Mouse (Mus musculus) kidney, embryonic 14.5 days (tissue): ENCODE measurements around the gene Kcna2. TPM values are rescaled to one million over a fixed set of nuclear protein-coding genes. Genes with fewer than 3 reads are reported as not detected.

Source experiments
- ATAC-seq: fragments of 200-750 bp; cut with Nextera tagmentation; 2 replicates; pipeline ENCODE4 v1.8.0; 2017; ENCODE audit warnings: moderate number of reproducible peaks, mild to moderate bottlenecking, moderate TSS enrichment, moderate library complexity; ENCODE audit not compliant: low FRiP score, low TSS enrichment
- H3K27ac ChIP-seq: fragments of 300-500 bp; sonication (generic); 2 replicates; pipeline ENCODE4 v1.5.1; 2014; ENCODE audit warnings: low read depth, mild to moderate bottlenecking, low read length, moderate library complexity, mixed read lengths
- H3K27me3 ChIP-seq: fragments of 300-500 bp; sonication (generic); 2 replicates; pipeline ENCODE4 v1.6.1; 2014; ENCODE audit warnings: mild to moderate bottlenecking, low read length; ENCODE audit not compliant: control insufficient read depth, insufficient read depth
- H3K36me3 ChIP-seq: fragments of 300-500 bp; sonication (generic); 2 replicates; pipeline ENCODE4 v1.6.1; 2014; ENCODE audit warnings: low read length, mixed read lengths; ENCODE audit not compliant: control insufficient read depth, insufficient read depth
- H3K4me1 ChIP-seq: fragments of 300-500 bp; sonication (generic); 2 replicates; pipeline ENCODE4 v1.6.1; 2014; ENCODE audit warnings: low read length, mixed read lengths; ENCODE audit not compliant: control insufficient read depth, insufficient read depth
- H3K4me2 ChIP-seq: fragments of 300-500 bp; sonication (generic); replicated peaks from 2 replicates; pipeline ENCODE4 v1.6.1; 2014; ENCODE audit warnings: low read depth, mild to moderate bottlenecking, low read length
- H3K4me3 ChIP-seq: fragments of 300-500 bp; sonication (generic); 2 replicates; pipeline ENCODE4 v1.5.1; 2014; ENCODE audit warnings: mild to moderate bottlenecking, low read length
- H3K9ac ChIP-seq: fragments of 300-500 bp; sonication (generic); 2 replicates; pipeline ENCODE4 v1.6.1; 2014; ENCODE audit warnings: low read depth, mild to moderate bottlenecking, low read length, moderate library complexity
- H3K9me3 ChIP-seq: fragments of 300-500 bp; sonication (generic); 2 replicates; pipeline ENCODE4 v1.6.1; 2016; ENCODE audit warnings: low read length; ENCODE audit not compliant: control insufficient read depth
- WGBS: fragments of 180-500 bp; shearing (Covaris S2); extraction: QIAGEN DNeasy Blood & Tissue Kit; methylation state at CpG from one replicate; pipeline ENCODE4 v1.1.7; 2014; 5-methylcytosine and 5-hydroxymethylcytosine counted together
- polyA plus RNA-seq: library from polyadenylated mRNA; unstranded; fragments of >200 nt; fragmentation: Nextera tagmentation; extraction: Ambion mirVana; gene quantifications from 2 replicates; pipeline ENCODE4 v1.2.1, GENCODE M21; 2014

Gene Kcna2
- polyA plus RNA-seq, 1 experiment from 2014 or later: 0.08 TPM

GRCm38 (mm10) chr3:107077101-107077500 is 23.8 kb upstream of the Kcna2 start:
- Histone ChIP-seq H3K4me1 (no peaks in the 10 kb centered on the region), H3K27me3 (no peaks in the 10 kb centered on the region), H3K9ac (no peak overlapping the region), H3K27ac (no peak overlapping the region), H3K4me2 (no peak overlapping the region), H3K36me3 (no peaks in the 10 kb centered on the region), H3K9me3 (no peaks in the 10 kb centered on the region), H3K4me3 (no peak overlapping the region)
- ATAC-seq: no peak
- 90% methylated on average over 2 of the region's 2 CpGs for WGBS

- Histone ChIP-seq H3K9ac (no peak overlapping the region), H3K4me3 (no peak overlapping the region), H3K9me3 (no peaks in the 10 kb centered on the region), H3K4me2 (no peak overlapping the region), H3K36me3 (no peaks in the 10 kb centered on the region), H3K27ac (no peak overlapping the region), H3K4me1 (no peaks in the 10 kb centered on the region), H3K27me3 (no peaks in the 10 kb centered on the region)
- ATAC-seq: no peak
- 64% methylated on average over 3 of the region's 3 CpGs for WGBS
Measured at GRCm38 (mm10) chr3:107080803-107081202, 20.1 kb upstream of the Kcna2 start.

- Histone ChIP-seq H3K9me3 (no peaks in the 10 kb centered on the region), H3K4me3 (no peak overlapping the region), H3K36me3 (no peaks in the 10 kb centered on the region), H3K27me3 (no peaks in the 10 kb centered on the region), H3K4me2 (no peak overlapping the region), H3K4me1 (no peaks in the 10 kb centered on the region), H3K27ac (no peak overlapping the region), H3K9ac (no peak overlapping the region)
- ATAC-seq: no peak
- 29% methylated on average over 3 of the region's 3 CpGs for WGBS
Measured at GRCm38 (mm10) chr3:107081227-107081626, 19.7 kb upstream of the Kcna2 start.

- ATAC-seq: no peak
- Histone ChIP-seq H3K36me3 (no peaks in the 10 kb centered on the region), H3K9me3 (no peaks in the 10 kb centered on the region), H3K4me2 (no peak overlapping the region), H3K27ac (no peak overlapping the region), H3K4me1 (no peaks in the 10 kb centered on the region), H3K4me3 (no peak overlapping the region), H3K9ac (no peak overlapping the region), H3K27me3 (no peaks in the 10 kb centered on the region)
- 82% methylated on average over 3 of the region's 3 CpGs for WGBS
Measured at GRCm38 (mm10) chr3:107084586-107084985, 16.4 kb upstream of the Kcna2 start.

DNA sequence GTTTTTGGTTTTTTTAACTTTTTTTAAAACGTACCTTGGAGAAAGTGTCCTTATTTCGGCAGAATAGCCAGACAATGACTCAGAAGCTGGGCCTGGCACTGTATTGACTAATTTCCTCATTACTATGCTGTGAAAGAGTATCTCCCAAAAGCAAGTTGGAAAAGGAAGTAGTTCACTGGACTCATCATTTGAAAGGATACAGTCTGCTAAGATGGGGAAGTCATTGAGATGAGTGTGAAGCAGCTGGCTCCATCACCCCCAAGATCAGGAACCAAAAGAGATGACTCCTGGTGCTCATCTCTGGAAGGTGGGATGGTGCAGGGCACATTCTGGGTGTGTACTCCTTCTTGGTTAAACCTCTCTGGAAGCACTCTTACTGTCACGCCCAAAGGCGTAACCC is 13.5 kb upstream of the Kcna2 start:
- Histone ChIP-seq H3K27ac (no peak overlapping the region), H3K9me3 (no peaks in the 10 kb centered on the region), H3K4me3 (no peak overlapping the region), H3K9ac (no peak overlapping the region), H3K36me3 (no peaks in the 10 kb centered on the region), H3K4me2 (no peak overlapping the region), H3K4me1 (no peaks in the 10 kb centered on the region), H3K27me3 (no peaks in the 10 kb centered on the region)
- ATAC-seq: no peak
- WGBS: 93% methylated on average over 4 of the region's 4 CpGs

- 90% methylated on average over 3 of the region's 3 CpGs for WGBS
- Histone ChIP-seq H3K9me3 (no peaks in the 10 kb centered on the region), H3K4me3 (no peak overlapping the region), H3K9ac (no peak overlapping the region), H3K27me3 (no peaks in the 10 kb centered on the region), H3K4me1 (no peaks in the 10 kb centered on the region), H3K36me3 (no peaks in the 10 kb centered on the region), H3K27ac (no peak overlapping the region), H3K4me2 (no peak overlapping the region)
- ATAC-seq: no peak
Measured at GRCm38 (mm10) chr3:107088820-107089219, 12.1 kb upstream of the Kcna2 start.

DNA sequence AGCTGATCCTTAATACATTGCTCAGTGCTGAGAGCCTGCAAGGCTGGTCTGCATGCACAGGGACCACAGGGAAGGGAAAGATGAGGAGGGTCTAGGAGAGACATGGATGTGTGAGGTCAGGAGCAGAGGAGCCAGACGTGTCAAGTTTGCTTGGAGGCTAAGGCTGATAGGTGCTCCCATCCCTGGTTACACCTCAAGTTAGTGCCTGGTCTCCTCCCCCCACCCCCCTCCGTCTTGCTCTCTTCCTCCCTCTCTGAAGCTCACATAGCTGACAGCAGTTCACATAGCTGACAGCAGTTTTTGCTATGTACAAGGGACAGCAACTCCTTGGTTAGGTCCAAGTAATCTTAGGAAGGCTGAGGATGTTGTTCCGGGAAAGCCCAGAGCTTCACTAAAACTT is 11.5 kb upstream of the Kcna2 start:
- H3K4me1 ChIP-seq: no peaks in the 10 kb centered on the region
- no peak overlapping the region for H3K4me2 ChIP-seq
- 48% methylated on average over 3 of the region's 3 CpGs for WGBS
- H3K27ac ChIP-seq: no peak overlapping the region
- no peaks in the 10 kb centered on the region for H3K27me3 ChIP-seq
- no peak overlapping the region for H3K9ac ChIP-seq
- H3K36me3 ChIP-seq: no peaks in the 10 kb centered on the region
- no peak overlapping the region for H3K4me3 ChIP-seq
- 0 out of 2 replicates have a peak, but pooled peaks have one; percentile 55 for ATAC-seq
- no peaks in the 10 kb centered on the region for H3K9me3 ChIP-seq

- no peak for ATAC-seq
- Histone ChIP-seq H3K27ac (no peak overlapping the region), H3K4me3 (no peak overlapping the region), H3K4me2 (no peak overlapping the region), H3K36me3 (no peaks in the 10 kb centered on the region), H3K9me3 (no peaks in the 10 kb centered on the region), H3K4me1 (no peaks in the 10 kb centered on the region), H3K9ac (no peak overlapping the region), H3K27me3 (no peaks in the 10 kb centered on the region)
- WGBS: 62% methylated on average over 7 of the region's 7 CpGs
Measured at GRCm38 (mm10) chr3:107090001-107090400, 10.9 kb upstream of the Kcna2 start.

- Histone ChIP-seq H3K4me3 (no peak overlapping the region), H3K4me1 (no peaks in the 10 kb centered on the region), H3K9me3 (no peaks in the 10 kb centered on the region), H3K36me3 (no peaks in the 10 kb centered on the region), H3K4me2 (no peak overlapping the region), H3K9ac (no peak overlapping the region), H3K27me3 (no peaks in the 10 kb centered on the region), H3K27ac (no peak overlapping the region)
- WGBS: 73% methylated on average over 11 of the region's 11 CpGs
- no peak for ATAC-seq
Measured at GRCm38 (mm10) chr3:107090403-107091150, 10.4 kb upstream of the Kcna2 start.
